Mouse (Mus musculus): ENCODE data around the gene E330017A01Rik. TPM values are rescaled to one million over a fixed set of nuclear protein-coding genes. Genes with fewer than 3 reads are reported as not detected.
A peak's percentile ranks its signal among the peaks of the same experiment; 100 is the strongest.
"Not testable (repeated sequence)": the region's sequence is repeated elsewhere in the genome, so short reads cannot be mapped to it uniquely, and the experiment has no call there.

The E330017A01Rik gene
- total RNA-seq (2021) = not detected
- long read RNA-seq, experiment 1 = 0 reads
- long read RNA-seq, experiment 2 = 0 reads

DNA sequence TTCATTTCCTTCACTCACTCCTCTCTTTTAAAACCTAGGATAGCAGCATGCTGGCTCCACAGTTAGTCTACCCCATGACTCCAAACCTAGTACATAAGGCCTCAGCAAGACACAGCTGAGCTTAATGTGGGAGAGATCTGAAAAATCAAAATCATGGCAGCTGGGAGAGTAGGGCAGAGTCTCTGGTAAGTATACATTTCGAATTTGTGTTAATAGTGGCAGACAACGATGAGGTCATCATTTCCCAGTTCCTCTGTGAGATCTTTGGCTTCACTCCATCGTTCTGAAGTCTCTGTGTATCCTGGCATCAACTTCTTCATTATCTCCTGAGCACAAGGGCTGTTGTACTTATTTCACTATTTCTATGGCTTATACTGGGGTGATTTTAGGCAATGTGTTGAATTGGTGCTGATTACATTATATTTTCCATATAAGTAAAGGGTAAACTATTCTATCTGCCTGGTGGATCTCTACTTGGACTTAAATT lies at the start of gene E330017A01Rik:
Gene E330017A01Rik, minus strand, starts transcription at position 51 of the 487 bp plus-strand sequence.
- no peak for DNase-seq (ENCODE audit: low spot score in 2 of 2)

DNA sequence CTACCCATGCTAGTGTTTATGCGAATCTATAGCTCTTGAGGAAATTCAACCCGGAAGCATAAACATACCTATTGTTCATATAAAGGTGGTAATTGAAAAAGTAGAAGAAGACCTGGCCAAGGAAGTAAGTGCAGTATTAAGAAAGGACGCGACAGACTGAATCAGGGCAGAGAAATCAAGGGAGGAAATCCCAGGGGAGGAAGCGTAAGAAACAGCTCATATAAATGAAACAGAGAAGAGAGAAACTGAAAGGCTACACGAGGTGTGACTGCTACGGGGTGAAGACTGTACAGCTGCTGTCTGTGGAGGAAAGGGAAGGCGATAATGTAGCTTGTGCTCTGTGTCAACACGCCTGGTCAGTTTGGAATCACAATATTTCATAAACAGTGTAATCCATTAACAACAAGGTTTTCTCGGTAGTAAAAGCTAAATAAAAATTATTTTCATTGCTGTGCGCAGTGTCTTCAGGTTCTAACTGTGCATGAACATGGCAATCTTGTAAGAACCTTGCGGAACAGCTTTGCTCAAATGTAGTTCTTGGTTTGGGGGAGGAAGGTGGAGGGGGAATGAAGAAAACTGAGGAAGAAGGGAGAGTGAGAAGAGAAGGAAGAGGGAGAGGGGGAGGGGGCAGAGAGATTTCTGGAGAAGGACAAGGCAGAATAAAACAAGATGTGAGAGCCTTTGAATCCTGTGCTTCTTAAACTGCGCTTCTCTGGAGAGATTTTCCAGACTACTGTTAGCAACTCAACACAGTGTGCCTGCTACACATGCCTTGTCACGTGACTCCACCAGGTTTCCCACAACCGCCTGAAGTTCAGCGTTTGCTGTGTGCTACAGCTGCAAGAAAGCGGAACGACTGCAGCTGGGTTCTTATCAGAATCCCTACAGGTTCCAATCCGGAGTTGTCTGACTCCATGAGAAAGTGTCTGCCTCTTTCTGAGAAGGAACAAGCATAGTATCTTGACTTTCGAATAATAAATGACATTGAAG lies 47.3 kb upstream of the E330017A01Rik start:
- no peak for DNase-seq (ENCODE audit: low spot score in 2 of 2)

DNA sequence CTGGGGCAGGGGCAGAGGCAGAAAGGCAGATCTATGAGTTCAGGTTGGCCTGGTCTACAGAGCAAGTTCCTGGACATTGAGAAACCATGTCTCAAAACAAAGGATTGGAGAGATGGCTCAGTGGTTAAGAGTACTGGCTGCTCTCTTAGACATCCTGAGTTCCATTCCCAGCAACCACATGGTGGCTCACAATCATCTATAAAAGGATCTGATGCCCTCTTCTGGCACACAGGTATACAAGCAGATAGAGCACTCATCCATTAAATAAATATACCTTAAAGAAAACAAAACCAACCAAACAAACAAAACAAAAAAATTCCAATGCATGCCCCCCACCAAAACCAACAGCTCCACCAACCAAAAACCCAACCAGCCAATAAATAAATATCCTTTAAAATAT lies 46.0 kb upstream of the E330017A01Rik start:
- DNase-seq (ENCODE audit: low spot score in 2 of 2) = no peak

DNA sequence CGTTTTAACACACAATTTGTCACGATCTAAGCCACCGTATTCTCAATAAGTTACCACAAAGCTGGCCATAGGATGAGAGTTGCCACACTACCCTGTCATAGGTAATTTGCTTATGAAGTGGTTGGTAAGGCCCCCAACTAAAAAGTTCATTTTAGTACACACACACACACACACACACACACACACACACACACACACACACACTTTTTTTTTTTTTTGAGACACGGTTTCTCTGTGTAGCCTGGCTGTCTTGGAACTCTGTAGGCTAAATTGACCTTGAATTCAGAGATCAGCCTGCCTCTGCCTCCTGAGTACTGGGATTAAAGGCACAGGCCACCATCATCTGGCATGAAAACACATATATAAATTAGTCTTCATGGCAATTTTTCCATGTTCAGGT lies 45.4 kb upstream of the E330017A01Rik start:
- no peak for DNase-seq (ENCODE audit: low spot score in 2 of 2)

DNA sequence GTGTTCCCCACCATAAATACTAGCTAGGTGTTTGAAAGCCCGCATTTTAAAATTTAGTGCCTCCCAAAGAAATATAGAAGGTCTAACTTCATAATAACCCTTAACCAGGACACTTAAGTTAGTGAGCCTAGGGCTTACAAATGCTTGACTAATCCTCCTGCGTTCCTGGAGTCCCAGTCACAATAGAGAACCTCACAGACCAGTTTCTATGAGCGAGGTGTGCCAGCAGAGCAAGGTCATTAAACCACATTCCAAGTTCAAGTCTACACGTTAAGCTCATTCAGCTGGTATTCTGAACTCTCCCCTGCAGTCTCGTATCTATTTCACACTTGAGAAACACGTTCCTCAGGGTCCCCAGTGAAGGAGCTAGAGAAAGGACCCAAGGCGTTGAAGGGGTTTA lies 44.3 kb upstream of the E330017A01Rik start:
- no peak for DNase-seq (ENCODE audit: low spot score in 2 of 2)

DNA sequence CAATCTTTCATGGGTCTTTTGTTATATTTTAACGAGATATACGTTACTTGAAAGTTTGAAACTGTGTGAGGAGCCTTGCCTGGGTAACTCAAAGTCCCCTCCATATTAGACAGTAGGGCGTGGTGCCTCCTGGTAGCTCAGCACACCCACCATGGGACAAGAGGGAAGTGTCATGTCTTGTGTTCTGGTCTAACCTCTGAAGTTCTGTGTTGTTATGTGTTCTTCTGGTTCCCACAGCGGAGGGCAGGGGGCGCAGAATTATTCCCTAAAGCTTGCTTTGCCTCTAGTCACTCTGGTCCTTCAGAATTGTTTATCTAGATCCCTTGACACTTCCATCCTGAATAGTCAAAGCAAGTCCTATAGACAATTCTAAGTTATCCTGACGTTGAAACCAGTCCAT lies 43.5 kb upstream of the E330017A01Rik start:
- no peak for DNase-seq (ENCODE audit: low spot score in 2 of 2)

DNA sequence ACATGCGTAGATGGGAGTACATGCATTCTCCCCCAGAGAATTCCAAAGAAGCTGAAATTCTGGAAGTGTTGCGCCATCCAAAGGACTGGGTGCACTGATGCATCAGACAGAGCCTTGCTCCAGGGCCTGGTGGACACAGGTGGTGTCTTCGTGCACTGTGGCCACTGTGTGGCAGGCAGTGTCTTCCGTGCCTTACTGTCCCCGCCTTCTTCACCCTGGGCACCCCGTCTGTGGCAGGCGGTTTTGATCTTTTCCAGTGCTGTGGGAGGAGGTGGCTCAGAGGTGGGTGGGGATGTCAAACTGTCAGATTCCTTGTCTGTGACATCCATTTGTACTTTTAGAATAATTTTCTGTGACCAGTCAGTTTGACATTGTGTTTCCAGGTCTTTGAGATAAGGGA lies 40.1 kb upstream of the E330017A01Rik start:
- DNase-seq (ENCODE audit: low spot score in 2 of 2) = no peak

DNA sequence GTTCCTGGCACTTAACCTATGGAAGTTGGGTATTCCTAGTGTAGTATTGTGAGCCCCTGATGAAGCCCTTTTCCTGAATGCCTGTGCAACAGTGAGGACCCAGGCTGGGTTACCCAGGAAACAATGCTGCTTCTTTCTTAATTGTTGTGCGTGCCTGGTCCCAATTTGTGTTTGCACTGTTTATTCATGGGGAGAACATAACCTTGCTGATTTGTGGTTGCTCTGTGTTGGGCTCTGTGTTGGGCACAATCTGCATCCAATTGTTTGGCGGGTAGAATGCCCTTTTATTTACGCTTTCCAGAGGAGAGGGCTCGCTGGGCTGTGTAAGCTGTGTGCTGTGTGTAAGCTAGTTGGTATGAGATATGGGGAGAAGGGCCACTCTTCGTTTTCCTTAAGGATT lies 39.0 kb upstream of the E330017A01Rik start:
- no peak for DNase-seq (ENCODE audit: low spot score in 2 of 2)

DNA sequence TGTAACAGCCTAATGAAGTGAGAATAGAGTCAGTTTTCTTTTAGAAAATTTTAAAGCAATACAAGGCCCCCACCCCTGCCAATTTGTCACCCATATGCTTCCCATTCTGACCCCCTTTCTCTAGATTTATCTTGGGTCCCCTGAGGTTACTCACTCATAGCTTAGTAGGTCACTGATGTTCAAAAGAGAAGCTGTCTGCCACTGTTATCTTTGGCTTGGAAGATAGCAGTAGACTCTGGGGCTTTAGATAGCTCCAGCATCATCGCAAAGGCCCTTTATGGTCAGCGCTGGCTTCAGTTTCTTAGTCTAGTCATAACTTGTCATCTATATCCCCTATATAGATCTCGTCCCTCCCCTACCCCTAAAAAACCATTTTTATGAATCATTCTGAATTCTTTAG lies 38.1 kb upstream of the E330017A01Rik start:
- no peak for DNase-seq (ENCODE audit: low spot score in 2 of 2)

DNA sequence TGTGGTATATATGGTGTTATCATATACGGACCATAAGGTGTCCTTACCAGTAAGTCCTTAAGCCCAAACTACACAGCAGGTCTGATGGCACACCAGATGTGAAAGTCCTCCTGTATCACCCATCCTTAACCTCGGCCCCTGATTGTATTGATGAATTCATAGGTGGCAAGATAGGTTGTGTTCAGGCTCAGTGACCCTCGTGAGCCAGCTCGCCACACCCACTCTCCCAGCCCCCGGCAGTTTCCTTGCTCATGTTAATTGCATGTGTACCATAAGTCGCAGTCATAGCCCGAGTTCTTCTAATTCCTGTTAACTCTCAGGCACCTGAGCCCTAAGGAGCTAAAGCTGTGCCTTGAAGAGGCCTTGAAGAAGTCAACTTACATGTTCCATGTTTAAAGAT lies 37.6 kb upstream of the E330017A01Rik start:
- DNase-seq (ENCODE audit: low spot score in 2 of 2) = no peak

DNA sequence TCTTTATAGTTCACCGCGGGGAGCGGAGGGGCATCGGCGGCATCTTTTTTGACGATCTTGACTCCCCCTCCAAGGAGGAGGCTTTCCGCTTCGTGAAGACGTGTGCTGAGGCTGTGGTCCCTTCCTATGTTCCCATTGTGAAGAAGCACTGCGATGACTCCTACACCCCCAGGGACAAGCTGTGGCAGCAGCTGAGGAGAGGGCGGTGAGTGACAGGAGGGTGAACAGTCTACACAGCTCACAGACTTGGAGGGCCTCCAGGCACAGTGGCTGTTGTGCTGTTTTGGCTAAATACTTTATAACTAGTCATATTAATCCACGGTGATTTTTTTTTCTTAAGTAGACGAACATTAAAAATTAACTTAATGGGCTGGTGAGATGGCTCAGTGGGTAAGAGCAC lies 36.7 kb upstream of the E330017A01Rik start:
- no peak for DNase-seq (ENCODE audit: low spot score in 2 of 2)

DNA sequence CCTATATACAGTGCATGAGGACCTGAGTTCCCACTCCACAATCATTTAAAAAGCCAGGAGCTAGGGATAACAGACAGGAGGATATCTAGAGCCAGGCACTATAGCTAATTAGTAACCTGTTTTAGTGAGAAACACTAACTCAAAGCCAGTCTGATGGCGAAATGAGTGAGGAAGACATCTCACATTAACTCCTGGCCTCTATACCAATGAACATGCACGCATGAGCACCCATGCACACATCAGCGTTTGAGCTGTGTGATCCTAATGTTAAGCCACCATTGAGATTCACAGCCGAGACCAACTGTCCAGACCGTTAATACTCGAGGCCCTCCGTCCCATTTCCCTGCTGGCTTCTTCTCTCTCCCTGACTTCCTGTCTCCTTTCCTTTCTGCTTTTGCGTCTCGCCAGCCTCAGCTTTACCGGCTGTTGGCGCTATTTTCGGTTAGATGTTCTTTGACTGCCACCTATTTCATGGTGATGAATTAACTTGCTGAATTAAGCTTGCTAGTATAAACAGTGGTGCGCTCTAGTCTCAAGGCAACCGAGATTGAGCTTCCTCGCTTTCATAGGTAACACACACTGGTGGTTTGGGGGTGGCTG lies 35.4 kb upstream of the E330017A01Rik start:
- no peak for DNase-seq (ENCODE audit: low spot score in 2 of 2)

DNA sequence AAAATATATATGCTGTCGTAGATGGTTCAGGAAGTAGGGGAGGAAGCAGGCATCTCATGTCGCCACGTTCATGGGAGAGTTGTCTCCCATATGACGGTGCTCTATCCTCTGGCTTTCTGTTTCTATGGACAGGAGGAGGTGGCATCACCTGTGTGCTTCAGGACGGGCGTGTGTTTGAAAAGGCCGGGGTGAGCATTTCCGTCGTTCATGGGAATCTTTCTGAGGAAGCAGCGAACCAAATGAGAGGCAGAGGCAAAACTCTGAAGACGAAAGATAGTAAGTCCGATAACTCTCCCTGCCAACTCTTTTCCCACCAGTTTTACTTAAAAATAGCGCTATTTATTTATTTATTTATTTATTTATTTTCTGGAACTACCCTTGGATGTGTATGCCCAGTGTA lies 33.9 kb upstream of the E330017A01Rik start:
- no peak for DNase-seq (ENCODE audit: low spot score in 2 of 2)

DNA sequence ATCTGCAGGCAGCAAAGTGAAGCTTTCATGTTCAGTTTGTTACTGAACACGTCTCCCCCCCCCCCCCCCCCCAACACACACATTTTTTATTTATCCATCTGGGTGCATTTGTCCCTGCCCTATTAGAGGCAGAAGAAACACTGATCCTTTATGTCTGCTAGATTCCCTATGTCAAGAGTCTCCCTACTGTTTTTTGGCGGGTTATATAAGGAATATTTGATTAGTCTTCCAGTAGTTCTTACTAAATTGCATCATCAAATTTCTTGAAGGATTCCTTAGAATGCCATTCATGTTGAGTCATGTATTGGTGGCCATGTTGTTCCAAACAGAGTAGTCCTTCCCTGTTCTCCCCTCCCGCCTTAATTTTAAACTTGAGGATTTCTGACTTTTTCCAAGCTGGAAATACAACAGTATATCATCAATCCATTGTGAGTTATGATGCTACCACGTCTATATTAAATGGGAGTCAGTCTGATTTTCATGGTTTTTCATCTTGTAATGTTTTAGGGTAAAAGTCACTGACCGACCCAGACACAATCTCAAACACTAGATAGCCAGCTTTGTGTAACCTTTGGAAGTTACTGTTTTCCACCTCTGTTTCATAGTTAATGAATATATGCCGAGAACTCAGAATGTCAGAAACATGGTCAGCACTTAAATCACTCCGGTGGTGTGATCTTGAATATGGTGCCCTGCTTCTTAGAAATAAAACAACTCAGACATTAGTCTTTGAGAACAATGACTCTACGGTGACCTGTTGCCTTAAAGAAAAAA lies 32.9 kb upstream of the E330017A01Rik start:
- no peak for DNase-seq (ENCODE audit: low spot score in 2 of 2)

DNA sequence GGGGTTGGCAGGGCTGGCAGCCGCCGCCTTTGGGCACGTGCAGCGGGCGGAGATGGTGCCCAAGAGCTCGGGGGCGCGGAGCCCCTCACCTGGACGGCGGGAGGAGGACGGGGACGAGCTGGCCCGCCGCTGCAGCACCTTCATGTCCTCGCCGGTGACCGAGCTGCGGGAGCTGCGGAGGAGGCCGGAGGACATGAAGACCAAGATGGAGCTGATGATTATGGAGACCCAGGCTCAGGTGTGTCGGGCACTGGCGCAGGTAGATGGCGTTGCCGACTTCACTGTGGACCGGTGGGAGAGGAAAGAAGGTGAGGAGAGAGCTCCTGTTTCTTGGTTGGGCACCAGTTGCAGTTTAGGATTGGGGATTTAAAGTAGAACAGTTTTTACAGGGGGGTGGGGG lies 32.1 kb upstream of the E330017A01Rik start:
- DNase-seq (ENCODE audit: low spot score in 2 of 2) = no peak

DNA sequence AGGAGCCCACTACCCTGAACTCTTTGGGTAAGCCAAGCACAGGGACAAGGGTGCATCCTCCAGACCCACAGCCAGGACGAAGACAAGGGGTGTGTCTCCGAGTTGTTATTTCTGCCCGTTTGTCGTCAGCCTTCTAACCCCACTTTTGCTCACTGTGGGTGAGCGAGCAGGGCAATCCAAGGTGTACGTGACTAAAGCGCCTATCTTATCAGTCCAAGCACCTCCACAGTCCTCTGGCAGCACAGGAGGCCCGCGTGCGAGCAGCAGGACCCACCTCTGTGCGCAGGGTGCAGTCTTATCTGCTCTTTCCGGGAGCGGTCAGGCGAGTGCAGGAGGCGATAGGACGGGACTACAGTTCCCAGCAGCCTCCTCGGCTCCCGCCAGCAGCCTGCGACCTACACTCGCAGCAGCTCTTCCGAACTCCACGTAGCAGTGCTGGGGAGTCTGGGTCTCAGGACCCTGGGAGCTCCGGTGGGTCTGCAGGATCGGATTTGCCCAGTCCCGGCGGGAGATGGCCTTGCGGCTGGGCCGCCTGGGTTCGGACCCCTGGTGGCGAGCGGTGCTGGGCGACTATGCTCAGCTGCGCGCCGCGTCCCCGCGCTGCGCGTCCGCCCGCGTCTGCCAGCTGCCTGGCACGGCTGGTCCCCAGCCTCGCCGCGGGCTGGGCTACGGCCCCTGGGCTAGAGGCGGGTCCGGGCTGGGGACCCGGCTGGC lies 31.5 kb upstream of the E330017A01Rik start, which contains the start of gene Cpox:
Gene Cpox, plus strand, starts transcription at position 376 of the 714 bp plus-strand sequence.
- peak; percentile 69 to 76 for DNase-seq (ENCODE audit: low spot score in 2 of 2)

DNA sequence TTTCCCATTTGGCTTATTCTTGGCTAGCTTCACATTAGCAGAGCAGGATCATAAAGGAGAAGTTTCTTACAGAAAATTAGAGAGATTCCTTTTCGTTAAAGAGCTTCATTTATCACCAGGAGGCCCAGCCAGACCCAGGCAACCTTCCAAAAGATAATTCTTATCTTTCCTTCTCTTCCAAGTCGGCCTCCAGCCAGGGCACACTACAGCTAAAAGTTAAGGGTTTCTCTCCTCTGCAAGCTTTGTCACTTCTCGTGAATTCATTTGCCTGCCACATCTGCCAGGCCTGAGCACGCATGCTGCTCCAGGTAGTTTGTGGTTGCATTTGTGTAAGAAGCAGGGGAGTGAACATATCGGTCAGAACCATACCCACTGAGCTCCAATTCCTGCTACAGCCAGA lies 30.7 kb upstream of the E330017A01Rik start:
- no peak for DNase-seq (ENCODE audit: low spot score in 2 of 2)

DNA sequence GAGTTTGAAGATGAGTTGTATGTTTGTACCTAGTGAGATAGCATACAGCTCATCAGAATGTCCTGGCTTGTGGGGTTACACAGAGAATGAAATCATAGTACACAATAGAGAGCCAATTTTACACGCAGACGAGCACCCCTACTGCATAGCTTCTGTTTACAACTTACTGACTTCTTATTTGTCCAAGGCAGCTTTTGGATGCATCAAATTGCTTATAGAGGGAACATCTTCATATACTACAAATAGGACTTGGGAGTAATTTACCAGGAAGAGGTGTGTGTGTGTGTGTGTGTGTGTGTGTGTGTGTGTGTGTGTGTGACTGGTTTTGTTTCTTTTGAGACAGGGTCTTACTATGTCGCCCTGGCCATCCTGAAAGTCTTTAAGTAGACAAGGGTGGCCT lies 30.0 kb upstream of the E330017A01Rik start:
- no peak for DNase-seq (ENCODE audit: low spot score in 2 of 2)

DNA sequence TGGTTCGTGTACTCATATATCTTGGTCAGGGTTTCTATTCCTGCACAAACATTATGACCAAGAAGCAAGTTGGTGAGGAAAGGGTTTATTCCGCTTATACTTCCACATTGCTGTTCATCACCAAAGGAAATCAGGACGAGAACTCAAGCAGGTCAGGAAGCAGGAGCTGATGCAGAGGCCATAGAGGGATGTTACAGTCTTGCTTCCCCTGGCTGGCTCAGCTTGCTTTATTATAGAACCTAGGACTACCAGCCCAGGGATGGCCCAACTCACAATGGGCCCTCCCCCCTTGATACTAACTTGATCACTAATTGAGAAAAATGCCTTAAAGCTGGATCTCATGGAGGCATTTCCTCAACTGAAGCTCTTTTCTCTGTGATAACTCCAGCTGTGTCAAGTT lies 28.1 kb upstream of the E330017A01Rik start:
- DNase-seq (ENCODE audit: low spot score in 2 of 2) = not testable (repeated sequence)

DNA sequence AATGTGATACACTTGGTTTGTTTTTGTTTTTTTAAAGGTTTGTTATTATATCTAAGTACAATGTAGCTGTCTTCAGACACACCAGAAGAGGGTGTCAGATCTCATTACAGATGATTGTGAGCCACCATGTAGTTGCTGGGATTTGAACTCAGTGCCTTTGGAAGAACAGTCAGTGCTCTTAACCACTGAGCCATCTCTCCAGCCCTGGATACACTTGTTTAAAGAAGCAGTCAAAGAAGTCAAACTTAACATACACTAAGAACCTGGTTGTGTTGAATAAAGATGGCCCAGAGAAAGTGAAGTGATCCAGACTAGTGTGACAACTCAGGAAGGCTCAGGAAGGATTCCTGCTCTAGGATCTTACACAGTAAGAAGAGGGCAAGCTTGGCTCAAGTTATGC lies 26.6 kb upstream of the E330017A01Rik start:
- not testable (repeated sequence) for DNase-seq (ENCODE audit: low spot score in 2 of 2)

DNA sequence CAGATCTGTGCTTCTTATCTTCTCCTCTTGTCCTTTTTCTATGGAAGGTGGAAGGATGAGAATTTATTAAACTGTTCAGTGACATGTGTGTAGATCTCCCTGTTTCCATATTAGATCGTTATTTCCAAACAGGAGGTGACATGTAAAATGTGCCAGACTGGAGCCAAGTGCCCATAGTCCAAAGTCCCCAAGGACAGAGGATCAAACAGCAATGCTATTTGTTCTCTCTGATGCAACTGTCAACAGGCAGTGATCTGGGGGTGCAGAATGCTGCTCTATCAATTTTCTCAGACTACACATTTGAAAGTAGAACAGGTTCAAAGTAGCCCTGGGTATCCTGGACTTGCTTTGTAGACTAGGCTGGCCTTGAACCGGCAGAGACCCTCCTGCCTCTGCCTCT lies 25.3 kb upstream of the E330017A01Rik start:
- DNase-seq (ENCODE audit: low spot score in 2 of 2) = no peak
